Mouse (Mus musculus) limb, embryonic 13.5 days (tissue): ENCODE results near the gene Rftn1. TPM values are rescaled to one million over a fixed set of nuclear protein-coding genes. Genes with fewer than 3 reads are reported as not detected.

ENCODE experiments used
- ATAC-seq: fragments of 200-750 bp; cut with Nextera tagmentation; 2 replicates; pipeline ENCODE4 v1.8.0; 2017; ENCODE audit warnings: low read depth, moderate number of reproducible peaks, moderate TSS enrichment; ENCODE audit not compliant: low FRiP score
- H3K27ac ChIP-seq: fragments of 300-500 bp; sonication (generic); 2 replicates; pipeline ENCODE4 v1.5.1; 2015; ENCODE audit warnings: inconsistent platforms, mild to moderate bottlenecking, moderate library complexity
- H3K27me3 ChIP-seq: fragments of 300-500 bp; sonication (generic); 2 replicates; pipeline ENCODE4 v1.6.1; 2015; ENCODE audit warnings: mild to moderate bottlenecking, inconsistent platforms
- H3K36me3 ChIP-seq: fragments of 300-500 bp; sonication (generic); 2 replicates; pipeline ENCODE4 v1.6.1; 2015; ENCODE audit warnings: inconsistent platforms, mild to moderate bottlenecking, moderate library complexity
- H3K4me1 ChIP-seq: fragments of 300-500 bp; sonication (generic); 2 replicates; pipeline ENCODE4 v1.6.1; 2015; ENCODE audit warnings: inconsistent platforms
- H3K4me2 ChIP-seq: fragments of 300-500 bp; sonication (generic); replicated peaks from 2 replicates; pipeline ENCODE4 v1.6.1; 2015; ENCODE audit warnings: inconsistent platforms, mild to moderate bottlenecking, moderate library complexity
- H3K4me3 ChIP-seq: fragments of 300-500 bp; sonication (generic); 2 replicates; pipeline ENCODE4 v1.5.1; 2015; ENCODE audit warnings: moderate library complexity, mild to moderate bottlenecking, inconsistent platforms
- H3K9ac ChIP-seq: fragments of 300-500 bp; sonication (generic); 2 replicates; pipeline ENCODE4 v1.6.1; 2015; ENCODE audit warnings: mild to moderate bottlenecking, inconsistent platforms
- H3K9me3 ChIP-seq: fragments of 300-500 bp; sonication (generic); 2 replicates; pipeline ENCODE4 v1.6.1; 2016; ENCODE audit warnings: inconsistent platforms
- WGBS: fragments of 180-500 bp; shearing (Covaris S2); methylation state at CpG from one replicate; pipeline ENCODE4 v1.1.7; 2015; 5-methylcytosine and 5-hydroxymethylcytosine counted together
- polyA plus RNA-seq: library from polyadenylated mRNA; unstranded; fragments of >200 nt; fragmentation: Nextera tagmentation; extraction: Ambion mirVana; gene quantifications from 2 replicates; pipeline ENCODE4 v1.2.1, GENCODE M21; 2015

Rftn1 gene
- polyA plus RNA-seq, 1 experiment from 2014 or later = 17.2 TPM

DNA sequence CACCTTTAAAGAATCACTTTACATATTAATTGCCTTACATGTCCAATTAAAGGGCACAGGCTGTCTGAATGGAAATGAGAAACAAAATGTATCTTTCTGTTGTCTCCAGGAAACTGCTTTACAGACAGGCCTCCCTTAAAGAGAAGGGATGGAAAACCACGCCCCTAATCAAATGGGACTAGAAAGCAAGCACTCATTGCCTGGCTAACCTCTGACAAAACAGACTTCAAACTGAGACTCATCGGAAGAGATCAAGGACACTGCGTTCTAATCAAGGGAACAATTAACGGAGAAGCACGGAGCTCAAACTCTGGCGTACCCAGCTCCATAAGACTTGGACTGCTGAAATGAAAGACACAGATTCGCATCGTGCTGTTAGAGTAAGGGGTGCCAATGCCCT, 200.9 kb downstream of the Rftn1 start:
- no peak overlapping the region for H3K27ac ChIP-seq
- no peak overlapping the region for H3K4me3 ChIP-seq
- H3K9me3 ChIP-seq = no peaks in the 10 kb centered on the region
- ATAC-seq = no peak
- no peaks in the 10 kb centered on the region for H3K36me3 ChIP-seq
- WGBS = 75% methylated on average over 8 of the region's 8 CpGs
- H3K27me3 ChIP-seq = no peaks in the 10 kb centered on the region
- no peak overlapping the region for H3K4me2 ChIP-seq
- 0 out of 2 replicates have a peak, but pooled peaks cover 6% of the 10 kb centered on the region for H3K4me1 ChIP-seq
- H3K9ac ChIP-seq = no peak overlapping the region

DNA sequence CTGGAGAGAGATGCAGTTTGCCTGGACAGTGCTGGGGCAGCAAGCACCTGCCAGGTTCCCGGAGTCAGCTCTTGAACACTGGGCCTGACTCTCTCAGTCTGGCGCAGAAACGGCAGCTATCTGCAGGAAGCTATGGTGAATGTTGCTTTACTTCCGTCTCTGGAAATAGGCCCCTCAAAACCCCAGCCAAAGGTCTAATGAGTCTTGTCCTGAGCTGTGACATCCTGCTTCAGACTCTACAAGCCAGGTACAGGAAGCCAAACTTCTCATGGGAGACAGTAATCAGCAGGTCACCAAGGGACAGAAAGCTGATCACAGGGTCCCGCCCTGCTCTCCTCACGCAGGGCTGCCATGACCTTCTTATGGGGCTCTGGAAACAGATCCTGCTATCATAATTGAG, 203.4 kb downstream of the Rftn1 start:
- H3K9me3 ChIP-seq = no peaks in the 10 kb centered on the region
- no peak for ATAC-seq

DNA sequence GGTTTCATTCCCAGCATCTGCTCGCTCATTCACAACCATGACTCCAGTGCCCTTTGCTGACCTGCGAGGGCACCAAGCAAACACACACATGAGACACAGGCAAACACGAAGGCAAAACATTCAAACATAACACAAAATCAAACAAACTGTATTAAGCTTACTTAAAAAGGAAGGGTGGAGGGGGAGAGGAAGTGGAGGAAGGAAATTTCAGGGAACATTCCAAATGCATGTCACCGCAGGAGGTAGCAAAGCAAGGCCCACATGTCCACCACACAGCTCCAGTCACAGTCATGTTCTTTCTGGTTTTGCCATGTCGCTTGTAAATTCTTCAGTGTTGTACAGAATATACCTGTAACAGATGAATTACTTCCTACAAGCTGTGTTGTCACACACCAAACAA, 207.0 kb downstream of the Rftn1 start:
- H3K9me3 ChIP-seq = peaks cover 9% of the 10 kb centered on the region; the same call in 1 of the 2 replicates
- no peak for ATAC-seq

More for the DNA sequence above, 203.4 kb downstream of the Rftn1 start:
- 91% methylated on average over 6 of the region's 6 CpGs for WGBS
- H3K36me3 ChIP-seq = no peaks in the 10 kb centered on the region
- H3K4me2 ChIP-seq = no peak overlapping the region
- no peak overlapping the region for H3K4me3 ChIP-seq
- H3K27ac ChIP-seq = no peak overlapping the region
- no peaks in the 10 kb centered on the region for H3K27me3 ChIP-seq
- no peak overlapping the region for H3K9ac ChIP-seq
- no peaks in the 10 kb centered on the region for H3K4me1 ChIP-seq

DNA sequence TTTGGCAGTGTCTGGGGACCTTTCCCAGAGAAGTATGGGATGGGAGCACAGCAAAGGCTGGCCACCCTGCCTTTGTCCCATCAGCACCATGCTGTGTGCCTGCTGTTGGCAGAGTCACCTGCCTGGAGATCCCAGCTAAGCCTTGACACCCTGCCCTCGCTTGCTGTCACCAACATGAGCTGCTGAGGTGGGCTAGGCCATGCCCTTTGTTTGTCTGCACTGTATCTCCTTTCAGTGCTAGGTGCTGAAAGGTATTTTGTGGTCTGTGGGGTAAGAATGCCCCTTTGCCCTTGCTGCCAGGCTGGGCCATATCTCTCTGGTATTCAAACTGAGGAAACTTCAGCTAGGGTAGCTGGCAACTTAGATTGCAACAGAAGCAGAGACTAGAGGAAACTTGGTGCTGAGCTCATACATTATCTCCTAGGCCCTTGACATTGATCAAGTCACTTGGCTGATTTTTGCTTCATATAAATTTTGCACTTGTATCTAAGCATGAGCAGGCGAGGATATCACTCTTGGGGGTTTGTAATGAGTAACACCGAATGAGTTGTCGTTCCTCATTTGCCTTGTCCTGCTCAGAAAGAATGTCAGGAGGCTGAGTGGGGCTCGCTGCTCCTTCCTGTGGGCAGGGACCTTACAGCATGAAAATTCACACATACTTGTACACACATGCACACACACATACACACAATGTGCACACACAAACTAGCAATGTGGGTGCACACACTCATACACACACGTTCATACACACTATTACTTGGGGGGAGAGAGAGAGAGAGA, 207.7 kb downstream of the Rftn1 start:
- H3K4me3 ChIP-seq = no peak overlapping the region
- 85% methylated on average over 6 of the region's 6 CpGs for WGBS

More for the DNA sequence above, 207.0 kb downstream of the Rftn1 start:
- H3K36me3 ChIP-seq = no peaks in the 10 kb centered on the region
- no peaks in the 10 kb centered on the region for H3K4me1 ChIP-seq
- H3K9ac ChIP-seq = no peak overlapping the region
- no peak overlapping the region for H3K4me2 ChIP-seq
- H3K27me3 ChIP-seq = no peaks in the 10 kb centered on the region
- no peak overlapping the region for H3K4me3 ChIP-seq
- 85% methylated on average over 5 of the region's 5 CpGs for WGBS
- H3K27ac ChIP-seq = no peak overlapping the region

DNA sequence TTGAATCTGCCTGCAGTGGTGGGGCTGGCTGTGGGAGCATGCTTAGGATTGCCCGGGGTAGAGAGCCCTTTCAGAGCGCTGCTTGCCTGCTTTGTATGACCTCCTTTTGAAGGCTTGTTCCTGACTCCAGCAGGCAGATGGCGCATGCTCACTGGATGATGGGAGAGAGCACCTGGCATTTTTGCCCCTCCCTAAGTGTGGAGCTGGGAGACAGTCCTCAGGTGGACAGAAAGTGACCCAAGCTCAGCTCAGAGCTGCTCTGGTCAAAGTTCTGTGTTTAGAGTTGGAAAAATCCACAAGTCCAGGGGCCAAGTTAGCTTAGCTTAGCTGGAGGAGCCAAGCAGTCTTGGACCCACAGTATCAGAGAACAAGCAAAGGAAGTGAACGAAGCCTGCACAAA, 208.9 kb downstream of the Rftn1 start:
- no peak for ATAC-seq
- 87% methylated on average over 4 of the region's 4 CpGs for WGBS
- H3K36me3 ChIP-seq = no peaks in the 10 kb centered on the region
- H3K4me3 ChIP-seq = no peak overlapping the region
- peaks cover 9% of the 10 kb centered on the region; the same call in 1 of the 2 replicates for H3K9me3 ChIP-seq
- H3K4me1 ChIP-seq = no peaks in the 10 kb centered on the region
- no peak overlapping the region for H3K27ac ChIP-seq
- no peak overlapping the region for H3K4me2 ChIP-seq
- no peak overlapping the region for H3K9ac ChIP-seq
- no peaks in the 10 kb centered on the region for H3K27me3 ChIP-seq

More for the DNA sequence above, 207.7 kb downstream of the Rftn1 start:
- no peaks in the 10 kb centered on the region for H3K36me3 ChIP-seq
- no peaks in the 10 kb centered on the region for H3K27me3 ChIP-seq
- no peak for ATAC-seq
- H3K4me2 ChIP-seq = no peak overlapping the region
- H3K9me3 ChIP-seq = peaks cover 9% of the 10 kb centered on the region; the same call in 1 of the 2 replicates
- H3K4me1 ChIP-seq = no peaks in the 10 kb centered on the region
- H3K9ac ChIP-seq = no peak overlapping the region
- H3K27ac ChIP-seq = no peak overlapping the region

DNA sequence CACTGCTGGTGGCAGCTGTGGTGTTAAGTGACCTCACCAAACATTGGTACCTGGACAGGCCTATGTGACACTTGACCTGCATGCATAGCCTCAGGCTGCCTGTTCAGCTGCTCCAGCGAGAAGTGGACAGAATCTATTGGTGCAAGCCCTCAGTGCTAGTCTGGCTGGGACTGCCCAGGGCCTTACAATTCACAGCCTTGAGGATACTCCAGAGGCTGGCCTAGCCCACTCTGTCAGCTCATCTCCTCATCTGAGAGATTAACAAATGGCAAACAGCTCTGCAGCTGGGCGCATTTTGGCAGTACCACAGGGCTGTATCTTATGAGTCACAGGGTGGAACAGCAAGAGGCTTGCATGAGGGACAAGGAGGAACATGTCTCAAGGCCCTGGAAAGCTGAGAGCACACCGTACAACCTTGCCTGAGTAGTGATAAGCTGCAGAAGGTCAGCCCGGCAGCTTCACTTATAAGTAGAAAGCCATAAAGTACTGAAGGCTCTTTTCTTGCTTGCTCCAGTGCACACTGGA, 210.7 kb downstream of the Rftn1 start:
- Histone ChIP-seq H3K9ac (no peak overlapping the region), H3K27ac (no peak overlapping the region), H3K36me3 (no peaks in the 10 kb centered on the region), H3K27me3 (no peaks in the 10 kb centered on the region), H3K9me3 (peaks cover 9% of the 10 kb centered on the region; the same call in 1 of the 2 replicates), H3K4me3 (no peak overlapping the region), H3K4me1 (no peaks in the 10 kb centered on the region), H3K4me2 (no peak overlapping the region)
- 93% methylated on average over 4 of the region's 4 CpGs for WGBS
- no peak for ATAC-seq

DNA sequence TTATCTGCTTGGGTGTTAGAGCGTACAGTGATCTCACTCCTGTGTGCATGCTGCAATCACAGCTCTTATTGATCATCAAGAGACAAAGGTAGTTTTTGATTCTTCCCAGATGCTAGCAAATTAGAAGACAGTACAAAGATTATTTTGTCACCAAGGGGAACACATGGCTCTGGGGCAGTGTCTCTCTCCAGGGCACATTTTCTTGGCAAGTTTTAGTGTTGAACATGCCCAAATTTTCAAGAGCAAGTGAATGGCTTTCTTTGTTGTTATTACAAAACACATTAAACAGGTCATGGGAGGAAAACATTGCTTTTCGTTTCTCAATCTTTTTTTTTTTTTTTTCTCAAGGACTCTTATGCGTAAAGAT, 213.1 kb downstream of the Rftn1 start:
- H3K9ac ChIP-seq = no peak overlapping the region
- H3K9me3 ChIP-seq = peaks cover 9% of the 10 kb centered on the region; the same call in 1 of the 2 replicates
- no peak overlapping the region for H3K27ac ChIP-seq
- H3K4me1 ChIP-seq = no peaks in the 10 kb centered on the region
- H3K4me2 ChIP-seq = no peak overlapping the region
- H3K36me3 ChIP-seq = no peaks in the 10 kb centered on the region
- H3K4me3 ChIP-seq = no peak overlapping the region
- WGBS = 74% methylated on average over 3 of the region's 3 CpGs
- H3K27me3 ChIP-seq = no peaks in the 10 kb centered on the region
- no peak for ATAC-seq

DNA sequence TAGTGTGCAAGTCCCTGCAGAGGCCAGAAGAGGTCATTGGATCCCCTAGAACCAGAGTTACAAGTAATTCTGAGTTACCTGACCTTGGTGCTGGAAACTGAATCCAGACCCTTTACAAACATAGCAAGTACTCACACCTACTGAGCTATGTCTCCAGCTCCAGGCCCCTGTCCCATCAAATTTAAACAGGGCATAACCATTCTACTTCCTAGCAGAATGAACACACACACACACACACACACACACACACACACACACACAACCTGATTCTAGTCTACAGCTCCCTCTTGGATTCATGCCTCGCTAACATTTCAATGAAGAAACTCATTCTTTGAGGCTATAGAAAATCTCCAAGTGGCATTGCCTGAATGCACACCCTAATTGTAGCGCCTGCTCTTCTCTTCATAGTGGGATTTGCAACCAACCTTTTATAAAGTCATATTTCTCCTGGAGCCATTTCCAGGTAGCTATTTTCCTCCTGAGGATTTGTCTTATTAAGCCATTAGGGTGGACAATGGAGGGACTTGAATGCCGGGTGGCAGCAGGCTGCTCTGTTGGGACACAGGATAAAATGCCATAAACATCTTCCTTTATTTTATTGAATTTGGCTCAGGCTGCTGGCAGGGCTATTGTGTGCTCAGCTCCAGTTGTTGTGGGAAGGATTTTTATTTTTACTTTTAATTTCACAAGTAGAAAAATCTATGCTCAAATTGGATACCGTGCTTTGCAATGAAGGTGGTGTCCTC, 213.6 kb downstream of the Rftn1 start:
- no peak for ATAC-seq
- WGBS = 82% methylated on average over 4 of the region's 4 CpGs

DNA sequence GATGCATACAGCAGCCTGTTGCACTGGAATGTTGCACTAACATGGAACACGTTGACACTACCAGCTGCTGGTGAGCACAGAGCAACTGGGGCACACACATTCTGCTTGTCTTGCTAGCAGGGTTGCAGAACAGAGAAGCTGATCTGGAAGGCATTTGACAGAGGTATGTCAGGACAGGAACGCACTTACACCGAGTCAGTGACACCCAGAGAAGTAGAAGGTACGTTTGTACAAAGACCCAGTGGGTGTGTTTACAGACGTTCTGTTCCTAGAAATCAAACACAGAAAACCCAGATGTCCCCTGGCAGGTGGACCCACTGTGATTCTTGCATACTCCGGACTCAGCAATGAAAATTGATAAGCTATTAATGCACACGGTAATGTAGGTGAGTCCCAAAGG, 215.0 kb downstream of the Rftn1 start:
- H3K9ac ChIP-seq = no peak overlapping the region
- H3K4me2 ChIP-seq = no peak overlapping the region
- no peaks in the 10 kb centered on the region for H3K36me3 ChIP-seq
- 51% methylated on average over 7 of the region's 7 CpGs for WGBS
- H3K4me1 ChIP-seq = no peaks in the 10 kb centered on the region
- no peak overlapping the region for H3K27ac ChIP-seq
- H3K9me3 ChIP-seq = peaks cover 9% of the 10 kb centered on the region
- no peaks in the 10 kb centered on the region for H3K27me3 ChIP-seq
- no peak overlapping the region for H3K4me3 ChIP-seq
- no peak for ATAC-seq

More for the DNA sequence above, 213.6 kb downstream of the Rftn1 start:
- no peaks in the 10 kb centered on the region for H3K4me1 ChIP-seq
- no peak overlapping the region for H3K4me3 ChIP-seq
- no peaks in the 10 kb centered on the region for H3K36me3 ChIP-seq
- H3K4me2 ChIP-seq = no peak overlapping the region
- H3K27ac ChIP-seq = no peak overlapping the region
- no peaks in the 10 kb centered on the region for H3K27me3 ChIP-seq
- H3K9ac ChIP-seq = no peak overlapping the region
- H3K9me3 ChIP-seq = peaks cover 9% of the 10 kb centered on the region; the same call in 1 of the 2 replicates

DNA sequence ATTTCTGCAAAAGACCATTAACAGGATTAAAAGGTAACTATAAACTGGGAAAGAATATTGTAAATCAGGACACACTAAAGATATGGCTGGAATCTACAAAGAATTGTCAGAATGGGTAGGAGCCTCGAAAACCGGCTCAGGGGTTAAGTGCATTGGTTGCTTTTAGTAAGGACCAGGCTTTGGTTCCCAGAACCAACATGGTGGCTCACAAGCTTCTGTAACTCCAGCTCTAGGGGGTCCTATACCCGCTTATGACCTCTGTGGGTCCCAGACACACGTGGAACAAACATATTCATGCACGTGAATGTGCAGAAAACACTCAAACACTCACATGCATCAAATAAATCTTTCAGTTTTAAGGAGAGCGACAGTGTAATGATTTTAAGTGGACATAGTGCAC, 215.5 kb downstream of the Rftn1 start:
- WGBS = 78% methylated on average over 6 of the region's 6 CpGs
- no peak overlapping the region for H3K9ac ChIP-seq
- no peak overlapping the region for H3K27ac ChIP-seq
- peaks cover 8% of the 10 kb centered on the region for H3K9me3 ChIP-seq
- H3K4me1 ChIP-seq = no peaks in the 10 kb centered on the region
- H3K36me3 ChIP-seq = no peaks in the 10 kb centered on the region
- H3K4me3 ChIP-seq = no peak overlapping the region
- H3K4me2 ChIP-seq = no peak overlapping the region
- H3K27me3 ChIP-seq = no peaks in the 10 kb centered on the region
- ATAC-seq = no peak

DNA sequence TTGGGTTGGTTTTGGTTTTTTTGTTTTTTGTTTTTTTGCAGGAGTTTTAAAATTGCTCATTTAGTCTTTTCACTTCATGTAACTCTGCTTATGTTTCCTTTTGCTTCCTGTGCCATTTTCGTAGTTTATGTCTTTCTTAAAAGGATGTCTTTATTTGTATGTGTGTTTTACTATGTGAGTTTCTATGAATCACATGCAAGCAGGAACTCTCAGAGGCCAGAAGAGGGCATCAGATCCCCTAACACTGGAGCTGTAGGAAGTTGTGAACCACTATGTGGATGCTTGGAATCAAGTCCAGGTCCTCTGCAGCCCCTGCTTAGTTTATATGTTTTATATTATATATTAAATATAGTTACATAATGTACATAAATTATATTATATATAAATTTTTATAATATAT, 218.3 kb downstream of the Rftn1 start:
- no peak for ATAC-seq
- 85% methylated on average over 1 of the region's 1 CpGs for WGBS
- Histone ChIP-seq H3K4me1 (no peaks in the 10 kb centered on the region), H3K9me3 (peaks cover 4% of the 10 kb centered on the region; the same call in 1 of the 2 replicates), H3K36me3 (no peaks in the 10 kb centered on the region), H3K9ac (no peak overlapping the region), H3K4me3 (no peak overlapping the region), H3K27ac (no peak overlapping the region), H3K4me2 (no peak overlapping the region), H3K27me3 (no peaks in the 10 kb centered on the region)

DNA sequence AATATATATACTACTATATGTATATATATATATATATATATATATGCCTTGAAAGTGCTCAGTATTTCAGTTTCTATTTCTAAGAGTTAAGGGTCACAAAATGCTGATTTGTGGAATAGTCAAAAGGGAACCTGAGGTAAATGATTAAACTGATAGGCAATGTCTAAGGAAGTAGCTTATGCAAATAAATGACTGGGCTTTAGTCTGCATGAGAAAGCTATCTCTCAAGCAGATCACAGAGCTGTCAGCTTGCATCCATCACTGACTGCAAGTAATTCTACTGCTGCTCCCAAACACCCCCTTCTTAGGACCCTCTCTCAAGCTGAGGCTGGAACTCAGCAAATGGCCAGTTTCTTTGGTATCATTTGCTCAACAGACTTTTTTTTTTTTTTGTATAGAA, 219.4 kb downstream of the Rftn1 start:
- Histone ChIP-seq H3K36me3 (no peaks in the 10 kb centered on the region), H3K4me1 (no peaks in the 10 kb centered on the region), H3K27ac (no peak overlapping the region), H3K9me3 (peaks cover 4% of the 10 kb centered on the region; the same call in 1 of the 2 replicates), H3K27me3 (no peaks in the 10 kb centered on the region), H3K4me2 (no peak overlapping the region), H3K9ac (no peak overlapping the region), H3K4me3 (no peak overlapping the region)
- no peak for ATAC-seq
